Mouse (Mus musculus) MEL (cell line): ENCODE measurements around the gene Fads1. TPM values are rescaled to one million over a fixed set of nuclear protein-coding genes. Genes with fewer than 3 reads are reported as not detected.

Experiments
- DNase-seq: peaks from one replicate; pipeline ENCODE4 v3.0.0; 2011; ENCODE audit warnings: low read depth, low spot score
- H3K27ac ChIP-seq: 2 replicates; pipeline ENCODE4 v1.5.1; 2012; ENCODE audit warnings: low read depth, mild to moderate bottlenecking, control low read depth, low read length, moderate library complexity; ENCODE audit not compliant: control insufficient read depth
- H3K27me3 ChIP-seq, 2 experiments: fragments of 150-350 bp in 1 of 2; sonication (generic) in 1 of 2; 2 replicates each; pipeline ENCODE4 v1.6.1; 2012; ENCODE audit warnings: low read length in 2 of 2, mild to moderate bottlenecking in 2 of 2, improper control_type of control experiment in 1 of 2, moderate library complexity in 1 of 2; ENCODE audit not compliant: insufficient read depth in 2 of 2, control insufficient read depth in 1 of 2
- H3K36me3 ChIP-seq, 2 experiments: 2 replicates each; pipeline ENCODE4 v1.6.1; 2012 to 2014; ENCODE audit warnings: low read length in 2 of 2, improper control_type of control experiment in 1 of 2, inconsistent platforms in 1 of 2, mild to moderate bottlenecking in 1 of 2; ENCODE audit not compliant: insufficient read depth in 2 of 2, control insufficient read depth in 1 of 2
- H3K4me1 ChIP-seq, 2 experiments: fragments of 150-350 bp in 1 of 2; sonication (generic) in 1 of 2; 2 replicates each; pipeline ENCODE4 v1.6.1; 2012; ENCODE audit warnings: low read length in 2 of 2, improper control_type of control experiment in 1 of 2, mild to moderate bottlenecking in 1 of 2; ENCODE audit not compliant: insufficient read depth in 2 of 2, control insufficient read depth in 1 of 2
- H3K4me3 ChIP-seq, 2 experiments: fragments of 150-350 bp in 1 of 2; sonication (generic) in 1 of 2; 2 replicates each; pipeline ENCODE4 v1.5.1; 2012; ENCODE audit warnings: low read depth in 2 of 2, low read length in 2 of 2, mild to moderate bottlenecking in 2 of 2, moderate library complexity in 2 of 2, control low read depth in 1 of 2, improper control_type of control experiment in 1 of 2; ENCODE audit not compliant: control insufficient read depth in 1 of 2, insufficient read depth in 1 of 2
- H3K79me2 ChIP-seq: 2 replicates; pipeline ENCODE4 v1.6.1; 2012; ENCODE audit warnings: mild to moderate bottlenecking, low read length, moderate library complexity; ENCODE audit not compliant: control insufficient read depth, poor library complexity, insufficient read depth
- H3K9ac ChIP-seq: 2 replicates; pipeline ENCODE4 v1.6.1; 2012; ENCODE audit warnings: low read depth, mild to moderate bottlenecking, control low read depth, low read length, moderate library complexity; ENCODE audit not compliant: control insufficient read depth, poor library complexity, severe bottlenecking
- H3K9me3 ChIP-seq: fragments of 150-350 bp; sonication (generic); replicated peaks from 2 replicates; pipeline ENCODE4 v1.6.1; 2012; ENCODE audit warnings: mild to moderate bottlenecking, low read length, improper control_type of control experiment, moderate library complexity; ENCODE audit not compliant: insufficient read depth
- BHLHE40 ChIP-seq: IDR thresholded peaks from 2 replicates; pipeline ENCODE4 v1.6.1; 2012; ENCODE audit warnings: low read depth, mild to moderate bottlenecking, inconsistent platforms, low read length, improper control_type of control experiment, borderline replicate concordance
- CHD1 ChIP-seq: IDR thresholded peaks from 2 replicates; pipeline ENCODE4 v1.6.1; 2012; ENCODE audit warnings: low read depth, mild to moderate bottlenecking, inconsistent platforms, low read length, improper control_type of control experiment
- CHD2 ChIP-seq: IDR thresholded peaks from 2 replicates; pipeline ENCODE4 v1.6.1; 2011; ENCODE audit warnings: low read length, improper control_type of control experiment
- CTCF ChIP-seq, 3 experiments: IDR thresholded peaks in 2 of 3; conservative IDR thresholded peaks in 1 of 3; 2 replicates each; pipeline ENCODE4 v1.5.1; 2011 to 2012; ENCODE audit warnings: low read length in 3 of 3, low read depth in 2 of 3, mild to moderate bottlenecking in 2 of 3, improper control_type of control experiment in 1 of 3, inconsistent platforms in 1 of 3, mixed read lengths in 1 of 3, moderate library complexity in 1 of 3; ENCODE audit not compliant: control insufficient read depth in 1 of 3, insufficient read depth in 1 of 3, poor library complexity in 1 of 3, severe bottlenecking in 1 of 3
- E2F4 ChIP-seq: IDR thresholded peaks from 2 replicates; pipeline ENCODE4 v1.6.1; 2011; ENCODE audit warnings: low read depth, low read length, improper control_type of control experiment, borderline replicate concordance
- ELF1 ChIP-seq: IDR thresholded peaks from 2 replicates; pipeline ENCODE4 v1.6.1; 2014; ENCODE audit warnings: low read depth, mild to moderate bottlenecking, inconsistent platforms, low read length, improper control_type of control experiment, moderate library complexity
- EP300 ChIP-seq, 2 experiments: IDR thresholded peaks; 2 replicates each; pipeline ENCODE4 v1.6.1; 2011; ENCODE audit warnings: improper control_type of control experiment in 2 of 2, low read length in 2 of 2, low read depth in 1 of 2, mild to moderate bottlenecking in 1 of 2
- HCFC1 ChIP-seq: IDR thresholded peaks from 2 replicates; pipeline ENCODE4 v1.6.1; 2012; ENCODE audit warnings: low read depth, mild to moderate bottlenecking, inconsistent platforms, low read length, improper control_type of control experiment, moderate library complexity
- MAFK ChIP-seq: IDR thresholded peaks from 2 replicates; pipeline ENCODE4 v1.6.1; 2011; ENCODE audit warnings: low read depth, mild to moderate bottlenecking, low read length, improper control_type of control experiment, borderline replicate concordance
- MAZ ChIP-seq: IDR thresholded peaks from 2 replicates; pipeline ENCODE4 v1.6.1; 2012; ENCODE audit warnings: low read depth, mild to moderate bottlenecking, inconsistent platforms, low read length, improper control_type of control experiment
- MEF2A ChIP-seq: IDR thresholded peaks from 2 replicates; pipeline ENCODE4 v1.6.1; 2014; ENCODE audit warnings: low read depth, mild to moderate bottlenecking, inconsistent platforms, low read length, improper control_type of control experiment; ENCODE audit not compliant: poor library complexity, insufficient replicate concordance, severe bottlenecking; ENCODE audit errors: extremely low read depth
- NELFE ChIP-seq: IDR thresholded peaks from 2 replicates; pipeline ENCODE4 v1.6.1; 2011; ENCODE audit warnings: low read depth, low read length, improper control_type of control experiment
- SMC3 ChIP-seq: IDR thresholded peaks from 2 replicates; pipeline ENCODE4 v1.6.1; 2011; ENCODE audit warnings: low read depth, low read length, improper control_type of control experiment
- TAL1 ChIP-seq: IDR thresholded peaks from 2 replicates; pipeline ENCODE4 v1.6.1; 2012; ENCODE audit warnings: mild to moderate bottlenecking, inconsistent platforms, low read length, moderate library complexity, mixed read lengths
- USF1 ChIP-seq: IDR thresholded peaks from 2 replicates; pipeline ENCODE4 v1.6.1; 2014; ENCODE audit warnings: low read depth, mild to moderate bottlenecking, inconsistent platforms, low read length, improper control_type of control experiment, moderate library complexity
- ZC3H11A ChIP-seq: IDR thresholded peaks from 2 replicates; pipeline ENCODE4 v1.6.1; 2012; ENCODE audit warnings: low read depth, mild to moderate bottlenecking, inconsistent platforms, low read length, improper control_type of control experiment
- ZKSCAN1 ChIP-seq: IDR thresholded peaks from 2 replicates; pipeline ENCODE4 v1.6.1; 2012; ENCODE audit warnings: low read depth, mild to moderate bottlenecking, inconsistent platforms, low read length, improper control_type of control experiment, moderate library complexity
- ZNF384 ChIP-seq: IDR thresholded peaks from 2 replicates; pipeline ENCODE4 v1.6.1; 2012; ENCODE audit warnings: low read depth, mild to moderate bottlenecking, inconsistent platforms, low read length, improper control_type of control experiment
- polyA plus RNA-seq, 2 experiments: library from polyadenylated mRNA; stranded (reverse) in 1 of 2; unstranded in 1 of 2; fragments of >175 nt in 1 of 2; fragments of >200 nt in 1 of 2; gene quantifications; 2 replicates each; pipeline versions ENCODE4 v1.2.1 to v1.2.4; 2012; ENCODE audit warnings: low replicate concordance in 2 of 2, low read depth in 1 of 2; ENCODE audit not compliant: insufficient read length in 2 of 2, insufficient read depth in 1 of 2, missing spikeins in 1 of 2
- total RNA-seq: library from RNA; depleted of rRNA; stranded (reverse); fragments of 300-350 nt; gene quantifications from 2 replicates; pipeline ENCODE4 v1.2.3, GENCODE M21; 2012

The Fads1 gene
- total and polyA plus RNA-seq, 3 experiments: 36.7 to 69.7 TPM; not detected in 1

- no peaks in the 10 kb centered on the region for H3K9me3 ChIP-seq
- TF ChIP-seq ZC3H11A (no peak), USF1 (no peak), MEF2A (no peak), NELFE (no peak), ZNF384 (no peak), ELF1 (no peak), ZKSCAN1 (no peak), MAFK (no peak), CHD2 (no peak), EP300 (IDR thresholded peaks at IDR 0.05; ENCODE audit: low read depth in 1 of 2, low read length in 2 of 2) (no peak), E2F4 (no peak), BHLHE40 (no peak), CHD1 (no peak), CTCF (IDR thresholded peaks at IDR 0.05 in 2 of 3, conservative IDR thresholded peaks at IDR 0.05 in 1 of 3; ENCODE audit: control insufficient read depth in 1 of 3, insufficient read depth in 1 of 3, low read depth in 2 of 3, low read length in 3 of 3, poor library complexity in 1 of 3, severe bottlenecking in 1 of 3) (no peak), TAL1 (no peak), SMC3 (no peak)
- TF ChIP-seq, all 39 proteins: peak for 0
- no peaks in the 10 kb centered on the region for H3K27me3 ChIP-seq
- DNase-seq: no peak
- no peaks in the 10 kb centered on the region for H3K36me3 ChIP-seq
- H3K4me3 ChIP-seq: no peak overlapping the region
- H3K9ac ChIP-seq: no peak overlapping the region
- H3K27ac ChIP-seq: no peak overlapping the region
- H3K79me2 ChIP-seq: no peaks in the 10 kb centered on the region
- peaks cover 0 to 7% of the 10 kb centered on the region in 2 experiments; a peak in 1 of 4 replicates for H3K4me1 ChIP-seq
Measured at GRCm38 (mm10) chr19:10213796-10214471, 31.2 kb downstream of the Fads1 start.

GRCm38 (mm10) chr19:10216101-10216500, 33.4 kb downstream of the Fads1 start:
- DNase-seq: no peak
- Histone ChIP-seq H3K9ac (no peak overlapping the region), H3K27me3 (no peaks in the 10 kb centered on the region), H3K4me3 (no peak overlapping the region), H3K36me3 (no peaks in the 10 kb centered on the region), H3K79me2 (no peaks in the 10 kb centered on the region), H3K4me1 (no peaks in the 10 kb centered on the region), H3K27ac (no peak overlapping the region), H3K9me3 (no peaks in the 10 kb centered on the region)
- TF ChIP-seq MAZ (no peak), HCFC1 (no peak), BHLHE40 (no peak), CHD1 (no peak)
